Mouse (Mus musculus) embryonic fibroblast, embryonic 13.5 days (primary cell): ENCODE results near the gene Olfr1537. TPM values are rescaled to one million over a fixed set of nuclear protein-coding genes. Genes with fewer than 3 reads are reported as not detected.

Experiments used
- H3K27ac ChIP-seq: 2 replicates; pipeline ENCODE4 v1.5.1; 2012; ENCODE audit warnings: low read length, control low read depth, inconsistent platforms; ENCODE audit not compliant: insufficient read depth
- H3K4me1 ChIP-seq: 2 replicates; pipeline ENCODE4 v1.6.1; 2011; ENCODE audit warnings: low read length; ENCODE audit not compliant: control insufficient read depth, insufficient read depth
- H3K4me3 ChIP-seq: 2 replicates; pipeline ENCODE4 v1.5.1; 2011; ENCODE audit warnings: mild to moderate bottlenecking, control low read depth, low read length; ENCODE audit not compliant: insufficient read depth
- CTCF ChIP-seq: IDR thresholded peaks from 2 replicates; pipeline ENCODE4 v1.5.1; 2011; ENCODE audit warnings: mild to moderate bottlenecking, control low read depth, low read length, moderate library complexity, borderline replicate concordance; ENCODE audit not compliant: insufficient read depth
- POLR2A ChIP-seq: IDR thresholded peaks from 2 replicates; pipeline ENCODE4 v1.6.1; 2011; ENCODE audit warnings: low read depth, mild to moderate bottlenecking, control low read depth, low read length, moderate library complexity
- polyA plus RNA-seq: library from polyadenylated mRNA; stranded (reverse); fragments of >200 nt; gene quantifications from 2 replicates; pipeline ENCODE4 v1.2.4, GENCODE M21; 2011; ENCODE audit warnings: low read depth; ENCODE audit not compliant: missing spikeins, insufficient read length

The Olfr1537 gene
- polyA plus RNA-seq = not detected in 2 replicates

DNA sequence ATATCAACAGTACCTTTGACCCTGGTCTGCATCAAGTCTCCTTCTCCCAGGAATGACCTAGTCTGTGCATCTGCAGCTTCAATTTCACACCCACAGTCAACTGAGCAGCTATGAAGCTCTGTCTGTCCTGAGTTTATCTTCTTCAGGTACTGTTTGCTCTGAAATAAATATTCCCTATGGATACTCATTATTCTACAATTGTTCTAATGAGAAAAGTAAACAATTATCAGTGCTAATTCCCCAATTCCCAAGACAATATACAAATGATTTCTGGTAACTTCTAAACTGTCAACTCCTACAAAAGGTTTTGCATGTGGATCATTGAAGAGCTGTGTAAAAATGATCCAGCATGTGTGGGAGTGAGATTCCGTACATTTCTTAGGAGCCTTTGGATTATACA, at the start of gene Olfr1537:
TSS of gene Olfr1537 (minus strand) at position 101 of the 400 bp plus-strand sequence.
- Histone ChIP-seq H3K27ac (no peak within 1 kb of the TSS), H3K4me3 (no peak within 1 kb of the TSS), H3K4me1 (no peaks in the 10 kb centered on the region)
- TF ChIP-seq CTCF = no peak
- TF ChIP-seq POLR2A = no peak

DNA sequence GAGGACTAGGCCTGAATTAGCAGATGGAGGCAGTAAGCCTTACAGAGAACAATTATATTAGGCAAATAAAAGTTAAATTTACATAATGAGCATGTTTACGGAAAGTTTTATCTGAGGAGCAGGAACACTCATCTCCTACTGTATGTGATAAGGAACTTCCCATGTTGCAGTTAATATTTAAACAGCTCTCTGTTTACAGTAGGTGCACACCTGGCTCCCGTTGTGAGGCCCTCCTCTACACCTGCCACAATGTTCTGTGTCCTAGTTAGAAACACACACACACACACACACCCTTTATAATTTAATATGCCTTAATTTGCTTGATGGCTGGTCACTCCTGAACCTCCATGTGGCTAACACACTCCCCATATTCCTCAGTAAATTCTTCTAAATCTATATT, 37.3 kb upstream of the Olfr1537 start:
- no peak for TF ChIP-seq POLR2A
- no peak for TF ChIP-seq CTCF
- H3K4me1 ChIP-seq = no peaks in the 10 kb centered on the region

DNA sequence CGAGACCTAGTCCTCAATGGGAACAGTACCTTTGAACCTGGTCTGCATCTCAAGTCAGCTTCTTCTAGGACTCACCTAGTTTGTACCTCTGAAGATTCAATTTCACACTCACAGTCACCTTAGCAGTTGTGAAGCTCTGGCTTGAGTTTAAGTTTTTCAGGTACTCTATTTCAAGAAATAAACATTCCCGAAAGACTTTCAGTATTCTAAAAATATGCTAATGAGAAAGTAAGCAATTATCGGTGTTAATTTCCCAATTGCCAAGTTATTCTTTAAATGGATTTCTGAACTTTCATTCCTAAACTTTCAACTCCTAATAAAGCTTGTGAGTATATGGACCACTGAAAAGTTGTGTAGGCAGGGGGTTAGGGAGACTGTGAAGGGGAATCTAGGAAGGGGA, 26.9 kb upstream of the Olfr1537 start, which contains the start of gene Olfr945:
TSS of gene Olfr945 (minus strand) at position 101 of the 400 bp plus-strand sequence.
- Histone ChIP-seq H3K4me3 (no peak within 1 kb of the TSS), H3K27ac (no peak within 1 kb of the TSS), H3K4me1 (no peaks in the 10 kb centered on the region)
- TF ChIP-seq CTCF (no peak), POLR2A (no peak)

More for the DNA sequence above, 37.3 kb upstream of the Olfr1537 start:
- H3K4me3 ChIP-seq = no peak overlapping the region
- H3K27ac ChIP-seq = no peak overlapping the region

DNA sequence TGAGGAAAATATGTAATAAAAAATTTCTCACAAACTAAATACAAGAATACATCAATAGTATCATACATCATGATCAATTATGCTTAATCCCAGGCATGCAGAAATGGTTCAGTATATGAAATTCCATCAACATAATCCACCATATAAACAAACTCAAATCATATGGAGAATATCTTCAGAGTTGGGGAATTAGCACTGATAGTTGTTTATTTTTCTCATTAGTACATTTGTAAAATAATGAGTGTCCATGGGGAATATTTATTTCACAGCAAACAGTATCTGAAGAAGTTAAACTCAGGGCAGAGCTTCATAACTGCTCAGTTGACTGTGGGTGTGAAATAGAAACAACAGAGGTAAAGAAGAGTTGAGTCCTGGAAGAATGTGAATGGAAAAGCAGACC, 48.2 kb downstream of the Olfr1537 start, which contains the start of gene Olfr944:
TSS of gene Olfr944 (plus strand) at position 301 of the 400 bp plus-strand sequence.
- Histone ChIP-seq H3K4me3 (no peak within 1 kb of the TSS), H3K27ac (no peak within 1 kb of the TSS), H3K4me1 (no peaks in the 10 kb centered on the region)
- TF ChIP-seq POLR2A (no peak), CTCF (no peak)

Other genes starting within 250 kb of the Olfr1537 start
- gene Olfr146, start 226.6 kb downstream of the Olfr1537 start, polyA plus RNA-seq = not detected in 2 replicates
- gene Olfr937, start 185.0 kb downstream of the Olfr1537 start, polyA plus RNA-seq = not detected in 2 replicates
- not detected in 2 replicates for gene Olfr938, start 171.1 kb downstream of the Olfr1537 start, polyA plus RNA-seq
- not detected in 2 replicates for gene Olfr27, start 121.9 kb downstream of the Olfr1537 start, polyA plus RNA-seq
- gene Olfr943, start 83.7 kb downstream of the Olfr1537 start, polyA plus RNA-seq = not detected in 2 replicates
- gene Olfr944, start 48.1 kb downstream of the Olfr1537 start, polyA plus RNA-seq = not detected in 2 replicates
- not detected in 2 replicates for gene Olfr945, start 26.8 kb upstream of the Olfr1537 start, polyA plus RNA-seq
- gene Olfr948, start 76.1 kb upstream of the Olfr1537 start, polyA plus RNA-seq = not detected in 2 replicates
- not detected in 2 replicates for gene Olfr951, start 137.4 kb upstream of the Olfr1537 start, polyA plus RNA-seq
- gene Olfr952, start 177.2 kb upstream of the Olfr1537 start, polyA plus RNA-seq = not detected in 2 replicates
- not detected in 2 replicates for gene Olfr954, start 206.7 kb upstream of the Olfr1537 start, polyA plus RNA-seq
- gene Olfr955, start 221.9 kb upstream of the Olfr1537 start, polyA plus RNA-seq = not detected in 2 replicates
- gene Olfr44, start 244.0 kb upstream of the Olfr1537 start, polyA plus RNA-seq = not detected in 2 replicates